Mouse (Mus musculus) heart, embryonic 11.5 days (tissue): ENCODE data around the gene Cox8b. TPM values are rescaled to one million over a fixed set of nuclear protein-coding genes. Genes with fewer than 3 reads are reported as not detected.

Experiments
- ATAC-seq: fragments of 200-750 bp; cut with Nextera tagmentation; replicated peaks from 2 replicates; pipeline ENCODE4 v1.8.0; 2017; ENCODE audit warnings: moderate library complexity; ENCODE audit not compliant: insufficient number of reproducible peaks, low FRiP score, low TSS enrichment
- H3K27ac ChIP-seq: fragments of 300-500 bp; sonication (generic); 2 replicates; pipeline ENCODE4 v1.5.1; 2014; ENCODE audit warnings: mild to moderate bottlenecking, low read depth, low read length
- H3K27me3 ChIP-seq: fragments of 300-500 bp; sonication (generic); 2 replicates; pipeline ENCODE4 v1.6.1; 2014; ENCODE audit warnings: mild to moderate bottlenecking, low read length, mixed read lengths; ENCODE audit not compliant: control insufficient read depth, insufficient read depth
- H3K36me3 ChIP-seq: fragments of 300-500 bp; sonication (generic); 2 replicates; pipeline ENCODE4 v1.6.1; 2014; ENCODE audit warnings: mild to moderate bottlenecking, low read length, moderate library complexity, mixed read lengths; ENCODE audit not compliant: control insufficient read depth, insufficient read depth
- H3K4me1 ChIP-seq: fragments of 300-500 bp; sonication (generic); 2 replicates; pipeline ENCODE4 v1.6.1; 2014; ENCODE audit warnings: low read length; ENCODE audit not compliant: control insufficient read depth, insufficient read depth
- H3K4me2 ChIP-seq: fragments of 300-500 bp; sonication (generic); 2 replicates; pipeline ENCODE4 v1.6.1; 2014; ENCODE audit warnings: mild to moderate bottlenecking, moderate library complexity
- H3K4me3 ChIP-seq: fragments of 300-500 bp; sonication (generic); 2 replicates; pipeline ENCODE4 v1.5.1; 2014; ENCODE audit warnings: low read depth, low read length
- H3K9ac ChIP-seq: fragments of 300-500 bp; sonication (generic); 2 replicates; pipeline ENCODE4 v1.6.1; 2014; ENCODE audit warnings: mild to moderate bottlenecking, low read depth, low read length, moderate library complexity
- H3K9me3 ChIP-seq: fragments of 300-500 bp; sonication (generic); replicated peaks from 2 replicates; pipeline ENCODE4 v1.6.1; 2016; ENCODE audit warnings: low read length; ENCODE audit not compliant: control insufficient read depth
- WGBS: fragments of 180-500 bp; shearing (Covaris S2); extraction: QIAGEN DNeasy Blood & Tissue Kit; methylation state at CpG from one replicate; pipeline ENCODE4 v1.1.7; 2014; ENCODE audit not compliant: insufficient replicate concordance; 5-methylcytosine and 5-hydroxymethylcytosine counted together
- polyA plus RNA-seq: library from polyadenylated mRNA; unstranded; fragments of >200 nt; fragmentation: Nextera tagmentation; extraction: Ambion mirVana; gene quantifications from 2 replicates; pipeline ENCODE4 v1.2.1, GENCODE M21; 2014

Gene Cox8b
- polyA plus RNA-seq, 1 experiment from 2014 or later: 69.2 TPM

GRCm38 (mm10) chr7:140907697-140908096, 7.5 kb upstream of the Cox8b start:
- 77% methylated on average over 7 of the region's 7 CpGs for WGBS
- no peak overlapping the region for H3K4me3 ChIP-seq
- no peaks in the 10 kb centered on the region for H3K36me3 ChIP-seq
- H3K9ac ChIP-seq: no peak overlapping the region
- no peak for ATAC-seq
- 0 out of 2 replicates have a peak, but pooled peaks cover 2% of the 10 kb centered on the region for H3K27me3 ChIP-seq
- no peak overlapping the region for H3K4me2 ChIP-seq
- H3K9me3 ChIP-seq: no peaks in the 10 kb centered on the region
- H3K4me1 ChIP-seq: no peaks in the 10 kb centered on the region
- no peak overlapping the region for H3K27ac ChIP-seq

DNA sequence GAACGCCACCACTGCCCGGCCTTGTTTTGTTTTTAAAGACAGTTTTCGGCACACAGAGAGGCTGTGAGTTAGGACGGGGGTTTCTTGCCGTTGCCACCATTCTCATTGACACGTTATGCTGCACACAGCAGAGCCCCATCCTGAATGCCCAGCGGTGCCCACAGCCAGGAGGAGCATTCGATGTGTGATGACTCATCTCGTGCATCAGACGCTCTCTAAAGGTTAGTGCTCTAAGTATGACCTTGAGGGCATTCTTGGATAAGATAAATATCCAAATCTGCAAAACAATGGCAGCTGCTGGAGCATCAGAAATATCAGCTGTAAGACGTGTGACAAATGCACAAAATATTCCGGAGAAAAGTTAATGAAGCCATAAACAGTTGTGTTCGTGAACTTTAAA, 6.9 kb upstream of the Cox8b start:
- Histone ChIP-seq H3K4me1 (no peaks in the 10 kb centered on the region), H3K36me3 (no peaks in the 10 kb centered on the region), H3K9me3 (no peaks in the 10 kb centered on the region), H3K27ac (no peak overlapping the region), H3K4me3 (no peak overlapping the region), H3K27me3 (no peaks in the 10 kb centered on the region), H3K4me2 (no peak overlapping the region), H3K9ac (no peak overlapping the region)
- ATAC-seq: no peak
- 76% methylated on average over 13 of the region's 13 CpGs for WGBS

DNA sequence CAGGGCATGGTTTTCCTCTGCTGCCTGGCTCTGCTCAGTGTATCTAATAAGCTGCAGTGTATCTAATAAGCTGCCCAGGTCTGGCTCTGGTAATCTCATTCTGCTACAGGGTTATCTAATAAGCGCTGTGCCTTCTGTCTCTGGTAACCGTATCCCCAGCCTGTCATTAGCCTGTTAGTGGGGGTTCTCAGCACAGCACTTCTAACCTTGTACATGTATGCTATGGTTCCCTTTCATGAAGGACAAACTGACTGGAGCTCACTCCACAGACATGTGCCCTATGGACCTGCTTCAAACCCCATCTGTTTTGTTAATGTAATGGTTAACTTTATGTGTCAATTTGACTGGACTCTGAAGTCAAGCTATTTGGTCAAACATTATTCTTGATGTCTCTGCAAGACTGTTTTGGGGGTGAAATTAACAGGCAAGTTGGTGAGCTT, 5.4 kb upstream of the Cox8b start:
- WGBS: 49% methylated on average over 2 of the region's 2 CpGs
- H3K9me3 ChIP-seq: no peaks in the 10 kb centered on the region
- H3K4me1 ChIP-seq: peaks cover 4% of the 10 kb centered on the region; the same call in 1 of the 2 replicates
- ATAC-seq: no peak
- H3K9ac ChIP-seq: no peak overlapping the region
- no peak overlapping the region for H3K4me3 ChIP-seq
- H3K4me2 ChIP-seq: no peak overlapping the region
- H3K27me3 ChIP-seq: no peaks in the 10 kb centered on the region
- no peaks in the 10 kb centered on the region for H3K36me3 ChIP-seq
- no peak overlapping the region for H3K27ac ChIP-seq

DNA sequence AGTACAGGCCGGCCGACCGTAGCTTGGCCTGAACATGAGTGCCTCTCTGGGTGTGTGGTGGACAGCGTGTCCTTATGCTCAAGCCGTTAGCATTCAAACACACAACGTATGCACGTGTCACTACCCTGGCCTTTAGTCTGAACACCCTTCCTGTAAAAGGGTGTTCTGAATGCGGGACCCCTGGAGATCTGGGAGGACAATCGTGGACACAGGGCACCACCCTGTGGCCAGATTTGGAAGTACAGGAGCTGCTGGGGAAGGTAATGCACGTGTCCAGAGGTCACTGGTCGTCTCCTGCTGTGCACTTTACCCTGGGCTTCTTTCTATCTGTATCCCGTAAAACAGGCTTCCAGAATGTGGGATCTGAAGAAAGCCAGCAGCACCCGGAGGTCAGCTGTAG, 3.0 kb upstream of the Cox8b start:
- H3K9ac ChIP-seq: no peak overlapping the region
- no peaks in the 10 kb centered on the region for H3K9me3 ChIP-seq
- 27% methylated on average over 13 of the region's 13 CpGs for WGBS
- ATAC-seq: no peak
- no peak overlapping the region for H3K27ac ChIP-seq
- no peaks in the 10 kb centered on the region for H3K27me3 ChIP-seq
- peaks cover 3% of the 10 kb centered on the region; the same call in 1 of the 2 replicates for H3K36me3 ChIP-seq
- H3K4me1 ChIP-seq: peaks cover 7% of the 10 kb centered on the region; the same call in 1 of the 2 replicates
- H3K4me3 ChIP-seq: no peak overlapping the region
- H3K4me2 ChIP-seq: no peak overlapping the region

GRCm38 (mm10) chr7:140902036-140902875, 2.0 kb upstream of the Cox8b start:
- H3K9ac ChIP-seq: no peak overlapping the region
- no peak overlapping the region for H3K4me3 ChIP-seq
- no peak for ATAC-seq

DNA sequence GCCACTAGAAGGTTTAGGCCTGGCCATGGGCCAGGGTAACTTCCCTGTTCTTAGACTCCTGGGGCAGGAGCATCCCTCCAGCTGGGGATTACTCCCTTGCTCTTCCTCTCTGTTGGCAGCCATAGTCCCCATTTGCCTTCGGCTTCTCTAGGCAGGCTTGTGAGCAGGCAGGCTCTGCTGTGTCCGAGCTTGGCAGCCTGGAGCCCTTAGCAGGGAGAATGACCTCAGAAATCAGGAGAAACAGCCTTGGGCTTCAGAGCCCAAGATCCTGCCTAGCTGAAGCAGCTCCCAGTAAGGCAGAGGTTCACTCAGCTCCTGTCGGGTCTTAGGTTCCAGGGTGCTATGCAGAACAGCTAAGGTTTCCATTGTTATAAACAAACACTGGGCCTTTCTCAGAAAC, 1.1 kb downstream of the Cox8b start:
- no peak overlapping the region for H3K27ac ChIP-seq
- peaks cover 7% of the 10 kb centered on the region; the same call in 1 of the 2 replicates for H3K4me1 ChIP-seq
- H3K4me2 ChIP-seq: no peak overlapping the region
- ATAC-seq: no peak
- H3K36me3 ChIP-seq: peaks cover 12% of the 10 kb centered on the region
- no peaks in the 10 kb centered on the region for H3K27me3 ChIP-seq
- 73% methylated on average over 3 of the region's 3 CpGs for WGBS
- no peaks in the 10 kb centered on the region for H3K9me3 ChIP-seq
- no peak overlapping the region; the same call in 1 of the 2 replicates for H3K9ac ChIP-seq
- H3K4me3 ChIP-seq: no peak overlapping the region

More at GRCm38 (mm10) chr7:140902036-140902875, 2.0 kb upstream of the Cox8b start:
- H3K4me1 ChIP-seq: peaks cover 7% of the 10 kb centered on the region; the same call in 1 of the 2 replicates
- no peak overlapping the region for H3K4me2 ChIP-seq
- no peak overlapping the region for H3K27ac ChIP-seq
- H3K9me3 ChIP-seq: no peaks in the 10 kb centered on the region
- 77% methylated on average over 15 of the region's 15 CpGs for WGBS
- H3K36me3 ChIP-seq: peaks cover 12% of the 10 kb centered on the region
- no peaks in the 10 kb centered on the region for H3K27me3 ChIP-seq

GRCm38 (mm10) chr7:140897863-140898262, 2.4 kb downstream of the Cox8b start:
- Histone ChIP-seq H3K36me3 (peaks cover 16% of the 10 kb centered on the region), H3K9me3 (no peaks in the 10 kb centered on the region), H3K4me1 (peaks cover 7% of the 10 kb centered on the region; the same call in 1 of the 2 replicates), H3K4me3 (no peak overlapping the region), H3K9ac (no peak overlapping the region), H3K4me2 (no peak overlapping the region), H3K27me3 (no peaks in the 10 kb centered on the region), H3K27ac (no peak overlapping the region)
- no peak for ATAC-seq
- WGBS: 86% methylated on average over 7 of the region's 7 CpGs

DNA sequence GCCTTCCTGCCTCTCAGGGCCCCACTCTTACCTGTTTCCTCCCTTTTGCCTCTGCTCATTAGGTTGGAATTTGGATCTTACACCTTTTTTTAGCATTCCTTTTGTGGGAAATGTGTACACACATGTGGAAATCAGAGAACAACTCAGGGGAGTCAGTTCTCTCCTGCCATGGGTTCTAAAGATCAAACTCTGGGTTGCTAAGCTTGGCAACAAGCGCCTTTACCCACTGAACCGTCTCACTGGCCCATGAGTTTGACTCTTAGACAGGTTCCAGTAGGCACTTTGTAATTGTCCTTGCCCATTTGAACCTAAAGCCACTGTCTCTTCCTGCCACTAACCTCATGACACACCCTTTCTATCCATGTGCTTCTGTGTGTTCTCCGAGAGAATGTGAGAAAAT, 5.6 kb downstream of the Cox8b start:
- no peak overlapping the region for H3K4me3 ChIP-seq
- H3K27me3 ChIP-seq: no peaks in the 10 kb centered on the region
- WGBS: 93% methylated on average over 3 of the region's 3 CpGs
- ATAC-seq: no peak
- no peaks in the 10 kb centered on the region for H3K4me1 ChIP-seq
- no peaks in the 10 kb centered on the region for H3K9me3 ChIP-seq
- no peak overlapping the region for H3K4me2 ChIP-seq
- H3K36me3 ChIP-seq: peaks cover 25% of the 10 kb centered on the region
- no peak overlapping the region for H3K9ac ChIP-seq
- no peak overlapping the region for H3K27ac ChIP-seq

GRCm38 (mm10) chr7:140894031-140894430, 6.2 kb downstream of the Cox8b start:
- no peaks in the 10 kb centered on the region for H3K9me3 ChIP-seq

More at GRCm38 (mm10) chr7:140894031-140894430, 6.2 kb downstream of the Cox8b start:
- peaks cover 29% of the 10 kb centered on the region for H3K36me3 ChIP-seq
- no peaks in the 10 kb centered on the region for H3K4me1 ChIP-seq
- WGBS: 87% methylated on average over 7 of the region's 7 CpGs
- H3K4me2 ChIP-seq: no peak overlapping the region
- H3K9ac ChIP-seq: no peak overlapping the region
- H3K4me3 ChIP-seq: no peak overlapping the region
- H3K27ac ChIP-seq: no peak overlapping the region
- no peaks in the 10 kb centered on the region for H3K27me3 ChIP-seq
- no peak for ATAC-seq
